Mouse (Mus musculus): Measurements from ENCODE around the gene Atoh7.

DNA sequence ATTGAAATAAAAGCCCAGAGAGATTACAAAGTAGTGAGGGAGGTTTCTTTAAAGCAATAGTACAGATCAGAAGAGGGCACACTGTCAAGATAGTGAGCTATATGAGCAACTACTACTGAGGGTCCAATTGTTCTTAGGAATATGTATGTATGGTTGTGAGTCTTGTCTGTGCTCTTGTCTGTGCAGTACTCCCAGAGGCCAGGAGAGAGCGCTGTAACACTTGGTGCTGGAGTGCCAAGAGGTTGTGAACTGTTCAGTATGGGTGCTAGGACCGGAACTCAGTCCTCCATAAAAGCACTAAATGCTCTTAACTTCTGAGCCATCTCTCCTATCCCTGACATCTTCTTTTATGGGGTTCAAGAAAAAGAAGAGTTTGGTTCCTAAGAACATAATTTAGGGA lies 44.9 kb upstream of the Atoh7 start:
- TF ChIP-seq CTCF (IDR thresholded peaks at IDR 0.05; ENCODE audit: low read depth, low read length), result no peak
- TF ChIP-seq POLR2A (IDR thresholded peaks at IDR 0.05; ENCODE audit: borderline replicate concordance, low read depth, low read length), result no peak

Data from bone marrow macrophage, adult 2 months (primary cell).